Mouse (Mus musculus) neutrophil, adult 83 days (primary cell): ENCODE measurements around the gene Tbcel. TPM values are rescaled to one million over a fixed set of nuclear protein-coding genes. Genes with fewer than 3 reads are reported as not detected.

ENCODE experiments used
- total RNA-seq, 2 experiments: library from RNA; stranded (reverse); gene quantifications; one replicate each; pipeline ENCODE4 v1.2.4; 2023

Tbcel gene
- total RNA-seq: 10 to 100 TPM; 28.5 to 35.7 TPM

DNA sequence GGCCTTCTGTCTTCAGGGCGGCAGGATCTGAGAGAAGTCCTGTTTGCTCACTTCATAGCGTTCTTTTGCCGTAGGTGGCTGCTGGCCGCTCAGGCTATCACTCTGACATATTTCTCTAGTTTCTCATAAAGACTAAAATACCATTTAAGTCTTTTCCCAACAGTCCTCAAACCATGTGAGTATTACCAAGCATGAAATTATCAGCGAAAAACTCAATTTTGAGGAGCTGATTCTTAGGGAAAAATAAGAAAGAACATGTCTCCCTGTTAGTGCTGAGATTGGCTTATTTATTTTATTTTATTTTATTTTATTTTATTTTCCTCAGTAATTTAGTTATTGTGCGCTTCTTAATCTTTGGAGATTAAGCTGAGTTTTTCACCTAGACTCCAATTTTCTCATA is at the start of gene Tbcel:
Gene Tbcel (minus strand): TSS at position 101 of the 400 bp plus-strand sequence.

GRCm38 (mm10) chr9:42399829-42400228 is 107.8 kb downstream of the Tbcel start, which contains the start of gene Tecta:
Gene Tecta, minus strand, starts transcription at chr9:42399929.

Other genes starting within 250 kb of the Tbcel start
- gene Sc5d, start 243.6 kb downstream of the Tbcel start, total RNA-seq: 10 to 100 TPM; 27.2 to 28.2 TPM
- not detected for gene Tecta, start 107.9 kb downstream of the Tbcel start, total RNA-seq